Mouse (Mus musculus) small intestine, adult 2 months (tissue): ENCODE data around the gene Dlgap1. TPM values are rescaled to one million over a fixed set of nuclear protein-coding genes. Genes with fewer than 3 reads are reported as not detected.

ENCODE experiments used
- H3K27ac ChIP-seq: fragments of 200-500 bp; 2 replicates; pipeline ENCODE4 v1.5.1; 2012; ENCODE audit warnings: low read depth, low read length, control low read depth, inconsistent platforms; ENCODE audit not compliant: insufficient read depth
- H3K27me3 ChIP-seq: fragments of 200-500 bp; 2 replicates; pipeline ENCODE4 v1.6.1; 2012; ENCODE audit warnings: mild to moderate bottlenecking, moderate library complexity, low read length, inconsistent platforms; ENCODE audit not compliant: control insufficient read depth, insufficient read depth
- H3K36me3 ChIP-seq: fragments of 200-500 bp; 2 replicates; pipeline ENCODE4 v1.6.1; 2012; ENCODE audit warnings: mild to moderate bottlenecking, low read length, control low read depth, inconsistent platforms; ENCODE audit not compliant: control insufficient read depth, insufficient read depth
- H3K4me1 ChIP-seq: fragments of 200-500 bp; 2 replicates; pipeline ENCODE4 v1.6.1; 2012; ENCODE audit warnings: low read length, inconsistent platforms, mixed read lengths; ENCODE audit not compliant: control insufficient read depth, insufficient read depth, insufficient read length
- H3K4me3 ChIP-seq: fragments of 200-500 bp; 2 replicates; pipeline ENCODE4 v1.5.1; 2012; ENCODE audit warnings: low read depth, mild to moderate bottlenecking, control low read depth, inconsistent platforms, low read length, moderate library complexity
- CTCF ChIP-seq: fragments of 200-500 bp; IDR thresholded peaks from 2 replicates; pipeline ENCODE4 v1.5.1; 2012; ENCODE audit warnings: low read depth, mild to moderate bottlenecking, control low read depth, inconsistent platforms, low read length, moderate library complexity, mixed read lengths; ENCODE audit not compliant: insufficient replicate concordance, insufficient read length; ENCODE audit errors: extremely low read depth
- POLR2A ChIP-seq: fragments of 200-500 bp; IDR thresholded peaks from 2 replicates; pipeline ENCODE4 v1.6.1; 2012; ENCODE audit warnings: low read depth, mild to moderate bottlenecking, control low read depth, inconsistent platforms, low read length, moderate library complexity
- WGBS: fragments of 180-500 bp; shearing (Covaris S2); methylation state at CpG from one replicate; pipeline ENCODE4 v1.1.7; 2018; 5-methylcytosine and 5-hydroxymethylcytosine counted together
- polyA plus RNA-seq: library from polyadenylated mRNA; depleted of rRNA; stranded (reverse); fragments of >200 nt; gene quantifications from 2 replicates; pipeline ENCODE4 v1.2.3, GENCODE M21; 2012

Dlgap1 gene
- polyA plus RNA-seq, 1 experiment: 0.61 TPM

DNA sequence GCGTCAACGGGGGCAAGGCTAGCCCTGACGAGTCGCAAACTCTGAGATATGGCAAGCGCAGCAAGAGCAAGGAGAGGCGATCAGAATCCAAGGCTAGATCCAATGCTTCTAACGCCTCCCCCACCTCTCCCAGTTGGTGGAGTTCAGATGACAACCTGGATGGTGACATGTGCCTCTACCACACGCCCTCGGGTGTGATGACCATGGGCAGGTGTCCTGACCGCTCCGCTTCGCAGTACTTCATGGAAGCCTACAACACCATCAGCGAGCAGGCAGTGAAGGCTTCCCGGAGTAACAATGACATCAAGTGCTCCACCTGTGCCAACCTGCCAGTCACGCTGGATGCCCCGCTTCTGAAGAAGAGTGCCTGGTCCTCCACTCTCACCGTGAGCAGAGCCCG lies 547.6 kb downstream of the Dlgap1 start:
- H3K4me3 ChIP-seq: no peak overlapping the region
- no peaks in the 10 kb centered on the region for H3K27me3 ChIP-seq
- no peak overlapping the region for H3K27ac ChIP-seq
- TF ChIP-seq POLR2A (no peak), CTCF (no peak)
- no peaks in the 10 kb centered on the region for H3K36me3 ChIP-seq
- WGBS: 91% methylated on average over 18 of the region's 18 CpGs
- H3K4me1 ChIP-seq: no peaks in the 10 kb centered on the region

DNA sequence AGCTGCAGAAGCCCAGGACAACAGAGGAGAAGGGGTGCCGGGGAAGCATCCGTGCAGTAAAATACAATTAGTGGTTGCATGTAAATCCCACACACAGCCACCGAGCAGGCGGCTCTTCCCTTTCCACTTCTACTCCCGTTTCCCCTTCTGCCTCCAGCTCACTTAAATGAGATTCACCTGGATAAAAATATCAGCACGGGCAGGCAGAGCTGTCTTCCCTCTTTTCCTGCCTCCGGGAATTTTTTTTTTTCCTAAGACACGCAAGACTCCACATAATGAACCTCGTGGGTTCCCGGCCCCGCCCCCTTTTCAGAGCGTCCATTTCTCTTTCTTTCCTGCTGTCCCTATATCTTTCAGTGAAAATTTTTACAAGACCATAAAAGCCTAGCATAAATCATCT lies 548.5 kb downstream of the Dlgap1 start:
- Histone ChIP-seq H3K27me3 (no peaks in the 10 kb centered on the region), H3K4me3 (no peak overlapping the region), H3K27ac (no peak overlapping the region), H3K4me1 (no peaks in the 10 kb centered on the region), H3K36me3 (no peaks in the 10 kb centered on the region)
- TF ChIP-seq POLR2A: no peak
- TF ChIP-seq CTCF: no peak
- 84% methylated on average over 12 of the region's 12 CpGs for WGBS

GRCm38 (mm10) chr17:70521058-70521851 lies 552.4 kb downstream of the Dlgap1 start:
- Histone ChIP-seq H3K4me1 (no peaks in the 10 kb centered on the region), H3K4me3 (no peak overlapping the region), H3K27ac (no peak overlapping the region), H3K27me3 (no peaks in the 10 kb centered on the region), H3K36me3 (no peaks in the 10 kb centered on the region)
- no peak for TF ChIP-seq POLR2A
- no peak for TF ChIP-seq CTCF
- WGBS: 69% methylated on average over 5 of the region's 5 CpGs

- Histone ChIP-seq H3K36me3 (no peaks in the 10 kb centered on the region), H3K4me1 (no peaks in the 10 kb centered on the region), H3K27me3 (no peaks in the 10 kb centered on the region), H3K4me3 (no peak overlapping the region), H3K27ac (no peak overlapping the region)
- TF ChIP-seq CTCF (no peak), POLR2A (no peak)
- 31% methylated on average over 11 of the region's 11 CpGs for WGBS
Measured at GRCm38 (mm10) chr17:70521971-70522370, 553.1 kb downstream of the Dlgap1 start.

GRCm38 (mm10) chr17:70525990-70526389 lies 557.1 kb downstream of the Dlgap1 start:
- Histone ChIP-seq H3K4me1 (no peaks in the 10 kb centered on the region), H3K36me3 (no peaks in the 10 kb centered on the region), H3K27ac (no peak overlapping the region), H3K27me3 (no peaks in the 10 kb centered on the region), H3K4me3 (no peak overlapping the region)
- TF ChIP-seq POLR2A (no peak), CTCF (no peak)
- 62% methylated on average over 3 of the region's 3 CpGs for WGBS

- no peak for TF ChIP-seq POLR2A
- TF ChIP-seq CTCF: peak; percentile 62; the same call in 1 of the 2 replicates
- no peaks in the 10 kb centered on the region for H3K27me3 ChIP-seq
- whole genome bisulfite sequencing: 18% methylated on average over 9 of the region's 9 CpGs
Measured at GRCm38 (mm10) chr17:70527101-70527500, 558.2 kb downstream of the Dlgap1 start.

DNA sequence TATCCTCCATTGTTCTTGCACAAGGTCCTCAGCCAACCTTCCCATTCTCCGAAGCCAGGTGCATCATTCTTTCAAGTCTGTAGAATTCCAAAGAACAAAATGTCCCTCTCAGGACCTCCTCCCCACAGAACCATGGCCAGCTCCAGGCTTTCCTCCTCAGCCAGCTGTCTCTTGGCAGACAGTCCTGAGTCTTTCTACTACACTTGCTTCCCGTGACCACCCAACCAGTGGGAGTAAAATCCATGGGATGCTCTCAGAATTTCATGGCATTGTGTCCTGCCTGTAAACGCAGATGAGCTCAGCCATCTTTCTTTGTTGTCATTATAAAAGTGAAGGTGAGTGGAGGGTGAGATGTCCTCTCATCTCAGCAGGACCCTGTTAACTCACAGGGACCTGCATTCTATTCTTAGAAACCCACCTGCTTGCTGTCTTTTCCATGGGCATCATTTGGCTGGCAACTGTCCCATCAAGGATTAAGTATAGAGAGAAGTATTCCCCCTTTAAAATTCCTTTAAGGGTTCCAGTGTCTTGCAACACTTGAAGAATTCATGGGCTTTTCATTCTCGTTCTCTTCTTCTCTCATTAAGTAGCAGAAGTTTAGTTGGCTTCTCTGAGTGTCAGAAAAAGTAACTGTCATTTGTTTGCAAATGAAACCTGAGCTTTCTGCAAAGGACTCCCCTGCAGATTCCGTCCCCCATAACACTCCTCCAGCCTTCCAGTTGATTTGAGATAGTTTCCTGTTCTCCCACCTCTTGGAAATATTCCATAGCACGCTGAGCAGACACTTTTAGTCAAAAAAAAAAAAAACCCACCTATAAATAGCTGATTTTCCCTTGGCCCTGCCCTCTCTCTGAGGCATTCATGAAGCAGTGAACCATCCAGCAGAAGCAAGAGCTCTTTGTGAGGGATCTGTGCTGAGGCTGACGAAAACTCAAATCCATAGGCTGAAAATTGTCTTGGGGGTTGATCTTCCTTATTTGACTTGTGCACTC lies 559.6 kb downstream of the Dlgap1 start:
- Histone ChIP-seq H3K4me3 (no peak overlapping the region), H3K36me3 (no peaks in the 10 kb centered on the region), H3K27me3 (no peaks in the 10 kb centered on the region), H3K4me1 (no peaks in the 10 kb centered on the region), H3K27ac (no peak overlapping the region)
- WGBS: 53% methylated on average over 7 of the region's 7 CpGs
- no peak for TF ChIP-seq POLR2A
- TF ChIP-seq CTCF: no peak

More at GRCm38 (mm10) chr17:70527101-70527500, 558.2 kb downstream of the Dlgap1 start:
- Histone ChIP-seq H3K4me1 (no peaks in the 10 kb centered on the region), H3K36me3 (no peaks in the 10 kb centered on the region), H3K27ac (no peak overlapping the region), H3K4me3 (no peak overlapping the region)
